Mouse (Mus musculus) spleen, postnatal 0 days (tissue): Measurements from ENCODE around the gene Gm21915. TPM values are rescaled to one million over a fixed set of nuclear protein-coding genes. Genes with fewer than 3 reads are reported as not detected.

Source experiments
- polyA plus RNA-seq: library from polyadenylated mRNA; unstranded; fragments of >200 nt; fragmentation: Nextera tagmentation; extraction: Ambion mirVana; gene quantifications from 2 replicates; pipeline ENCODE4 v1.2.1, GENCODE M21; 2015

Gene Gm21915
- not detected in 2 replicates for polyA plus RNA-seq

DNA sequence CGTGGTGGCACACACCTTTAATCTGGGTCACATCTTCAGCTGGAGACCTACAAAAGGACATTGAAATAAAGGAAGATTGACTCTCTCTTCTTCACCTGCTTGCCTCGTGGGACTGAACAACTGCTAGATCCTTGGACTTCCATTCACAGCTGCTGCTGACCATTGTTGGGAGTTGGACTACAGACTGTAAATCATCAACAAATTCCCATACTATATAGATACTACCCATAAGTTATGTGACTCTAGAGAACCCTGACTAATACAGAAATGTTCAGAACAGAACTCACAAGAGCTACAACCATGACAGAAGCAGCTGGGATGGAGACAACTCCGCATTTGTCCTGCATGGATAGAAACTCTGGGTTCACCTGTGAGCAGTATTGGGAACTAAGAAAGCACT, at the start of gene Gm21915:
TSS of gene Gm21915 (plus strand) at position 301 of the 400 bp plus-strand sequence.

DNA sequence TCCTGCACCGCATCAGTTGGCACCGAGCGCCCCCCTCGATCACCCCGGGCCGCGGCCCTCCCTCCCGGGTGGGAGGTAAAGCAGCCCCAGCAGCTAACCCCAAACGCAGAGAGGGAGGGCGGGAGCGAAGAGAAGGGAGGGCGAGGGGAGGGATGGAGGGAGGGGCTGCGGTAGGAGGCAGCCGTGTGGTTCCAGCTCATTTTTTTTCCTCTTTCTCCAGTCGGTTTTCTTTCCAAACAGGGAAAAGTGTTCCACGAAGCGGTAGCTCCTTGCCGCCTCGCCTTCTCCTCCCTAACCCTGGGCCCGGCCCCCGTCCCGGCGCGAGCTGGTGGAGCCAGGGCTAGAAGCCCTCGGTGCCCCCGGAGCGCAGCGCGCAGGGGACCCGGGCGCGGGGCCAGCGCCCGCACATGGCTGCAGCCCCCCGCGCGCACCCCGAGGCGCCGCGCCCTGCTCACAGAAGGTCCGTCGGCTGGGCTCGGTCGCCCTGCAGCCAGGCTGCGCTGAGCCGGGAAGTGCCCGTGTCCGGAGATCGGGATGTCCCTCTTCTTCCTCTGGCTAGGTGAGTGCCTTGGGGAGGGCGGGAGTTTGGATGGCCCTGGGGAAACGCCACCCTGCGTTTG, 15.5 kb downstream of the Gm21915 start, which contains the start of gene Clmp:
TSS of gene Clmp (plus strand) at position 162 of the 620 bp plus-strand sequence.

Other genes starting within 250 kb of the Gm21915 start
- gene Gramd1b, start 139.2 kb upstream of the Gm21915 start, polyA plus RNA-seq, result 3.0 and 3.2 TPM in 2 replicates
- gene Clmp, start 15.3 kb downstream of the Gm21915 start, polyA plus RNA-seq, result 6.3 and 7.8 TPM in 2 replicates
- gene Hspa8, start 130.4 kb downstream of the Gm21915 start, polyA plus RNA-seq, result 890 and 934 TPM in 2 replicates
- not detected in 2 replicates for gene Bsx, start 203.5 kb downstream of the Gm21915 start, polyA plus RNA-seq